Mouse (Mus musculus) kidney, adult 10 weeks (tissue): ENCODE data around the gene Pitpnm1. TPM values are rescaled to one million over a fixed set of nuclear protein-coding genes. Genes with fewer than 3 reads are reported as not detected.

Experiments used
- polyA plus RNA-seq: library from polyadenylated mRNA; stranded (reverse); fragments of 350-450 nt; fragmentation: Illumina TruSeq; extraction: RNeasy Lipid Tissue Mini Kit (QIAGEN cat#74804); gene quantifications from one replicate; pipeline ENCODE4 v1.2.3, GENCODE M21; 2014; ENCODE audit warnings: low read depth, low replicate concordance

The Pitpnm1 gene
- polyA plus RNA-seq, result 0.20 TPM

DNA sequence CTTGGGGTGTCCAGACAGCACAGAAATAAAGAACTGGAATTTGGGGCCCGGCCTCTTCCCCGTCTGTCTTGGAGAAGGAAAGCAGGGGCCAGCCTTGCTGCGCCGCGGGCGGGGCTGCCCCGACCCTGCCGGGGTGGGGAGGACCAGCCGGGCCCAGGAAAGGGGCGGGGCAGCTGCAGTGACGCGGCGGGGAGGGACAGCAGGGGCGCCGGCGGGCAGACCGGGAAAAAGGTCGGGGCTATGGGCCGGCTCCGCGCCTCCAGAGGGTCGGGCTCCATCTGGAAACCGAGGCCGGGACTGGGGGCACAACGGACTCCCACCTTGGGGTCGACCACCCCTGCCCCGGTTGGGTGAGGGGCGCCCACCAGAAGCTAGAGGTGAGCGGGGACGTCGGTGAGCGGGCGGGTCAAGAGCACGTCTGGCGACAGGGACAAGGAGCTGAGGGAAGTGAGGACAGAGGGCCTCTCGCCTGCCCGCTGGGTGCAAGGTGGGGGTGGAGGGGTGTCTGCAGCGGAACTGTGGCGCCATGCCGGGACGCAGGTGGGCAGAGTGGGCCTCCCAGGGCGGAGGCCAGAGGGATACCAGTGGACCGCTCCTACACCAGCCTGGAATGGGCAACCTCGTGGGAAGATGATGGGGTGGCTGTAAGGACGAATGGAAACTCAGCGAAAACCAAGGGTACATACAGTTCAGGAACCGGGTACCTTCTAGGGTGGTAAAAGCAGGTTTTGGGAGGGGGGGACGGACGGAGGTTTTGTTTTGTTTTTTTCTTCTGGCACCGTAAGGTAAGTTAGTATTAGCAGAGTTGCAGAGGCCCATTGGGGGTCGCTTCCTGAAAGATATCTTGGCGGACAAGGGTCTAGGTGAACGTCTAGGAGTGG lies at the start of gene Pitpnm1:
Gene Pitpnm1, plus strand, starts transcription at position 162 of the 881 bp plus-strand sequence.

DNA sequence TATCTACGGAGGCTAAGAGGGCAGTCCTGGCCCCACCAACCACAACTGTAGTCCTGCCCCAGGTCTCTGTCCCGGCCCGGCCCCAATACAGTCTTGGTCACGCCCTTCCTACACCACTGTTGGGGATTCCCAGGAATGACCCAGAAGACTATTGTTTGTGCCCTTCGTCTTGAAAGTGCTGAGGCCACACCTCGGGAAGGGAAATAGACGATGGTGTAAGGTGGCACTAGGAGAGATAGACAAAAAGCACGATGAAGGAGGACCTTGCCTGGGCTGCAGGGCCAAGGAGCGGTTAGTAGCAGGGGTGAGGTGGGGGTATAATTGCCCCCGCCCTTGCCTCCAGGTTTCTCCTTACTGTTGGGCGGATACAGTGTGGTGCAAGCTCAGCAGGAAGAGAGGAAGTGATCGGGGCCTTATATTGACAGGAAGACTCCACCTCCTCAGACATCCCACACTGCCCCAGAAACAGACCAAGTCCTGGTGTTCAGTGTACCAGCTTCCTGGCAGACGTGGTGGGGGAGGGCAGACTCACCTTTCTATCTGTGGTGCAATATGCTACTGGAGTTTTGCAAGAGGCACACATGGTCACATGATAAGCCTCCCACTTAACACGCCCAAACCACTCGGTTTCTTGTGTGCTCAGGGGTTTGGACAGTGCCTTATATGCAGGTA lies 40.6 kb upstream of the Pitpnm1 start, which contains the start of gene Gstp3:
Gene Gstp3, minus strand, starts transcription at position 501 of the 672 bp plus-strand sequence.

DNA sequence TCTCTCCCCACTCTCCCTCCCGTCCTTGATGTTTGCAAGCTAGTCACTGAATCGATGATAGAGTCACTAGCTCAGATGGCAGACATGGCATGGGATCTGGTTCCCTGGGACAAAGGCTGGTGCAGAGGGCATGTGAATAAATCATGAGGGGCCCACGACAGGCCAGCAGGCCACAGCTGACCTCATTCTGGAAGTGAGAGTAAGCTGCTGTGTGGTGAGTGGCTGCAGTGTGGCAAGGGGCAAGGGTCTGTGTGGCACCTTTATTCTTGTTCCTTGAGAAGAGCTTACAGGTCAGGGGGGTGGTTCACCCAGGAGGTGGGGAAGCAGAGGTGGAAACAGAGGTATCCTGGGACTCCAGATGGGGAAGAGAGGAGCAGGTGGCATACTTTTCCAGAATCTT lies 18.4 kb upstream of the Pitpnm1 start, which contains the start of gene Cabp2:
Gene Cabp2, plus strand, starts transcription at position 185 of the 400 bp plus-strand sequence.

DNA sequence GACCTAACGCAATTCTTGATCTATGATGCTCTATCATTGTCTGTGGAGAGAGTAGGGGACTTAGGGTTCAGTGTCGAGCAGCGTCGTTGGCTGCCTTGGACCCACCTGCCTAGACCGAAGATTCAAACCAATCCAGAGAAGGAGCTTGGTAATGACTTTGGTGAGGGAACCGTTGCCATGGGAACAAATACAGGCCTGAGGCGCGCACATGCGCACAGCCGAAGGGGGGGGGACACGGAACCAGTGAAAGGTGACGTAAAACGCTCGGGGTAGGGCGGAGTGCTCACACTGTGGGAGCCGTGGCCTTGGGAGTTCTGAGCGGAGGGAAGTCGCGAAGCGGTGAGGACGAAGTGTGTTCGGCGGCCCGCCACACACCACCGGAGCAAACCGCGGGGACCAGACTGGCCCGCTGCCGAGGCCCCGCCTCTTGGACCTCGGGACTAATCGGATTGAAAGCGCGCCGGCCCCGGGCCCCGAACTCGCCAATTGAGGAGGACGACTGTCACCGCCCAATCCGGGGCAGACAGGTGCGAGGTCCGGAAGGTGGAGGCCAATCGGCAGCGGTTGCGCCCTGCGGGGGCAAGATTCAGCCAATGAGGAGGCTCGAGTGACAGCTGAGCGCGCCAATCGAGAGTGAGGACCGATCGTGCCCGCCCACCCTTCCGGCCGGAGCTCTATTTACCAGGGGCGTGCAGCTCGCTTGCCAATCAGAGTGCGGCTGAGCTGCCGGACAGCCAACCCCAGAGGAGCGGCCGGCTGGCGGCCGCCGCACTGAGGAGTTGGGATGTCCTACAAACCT lies 3.0 kb upstream of the Pitpnm1 start, which contains the start of gene Cdk2ap2:
Gene Cdk2ap2, plus strand, starts transcription at position 541 of the 799 bp plus-strand sequence.

DNA sequence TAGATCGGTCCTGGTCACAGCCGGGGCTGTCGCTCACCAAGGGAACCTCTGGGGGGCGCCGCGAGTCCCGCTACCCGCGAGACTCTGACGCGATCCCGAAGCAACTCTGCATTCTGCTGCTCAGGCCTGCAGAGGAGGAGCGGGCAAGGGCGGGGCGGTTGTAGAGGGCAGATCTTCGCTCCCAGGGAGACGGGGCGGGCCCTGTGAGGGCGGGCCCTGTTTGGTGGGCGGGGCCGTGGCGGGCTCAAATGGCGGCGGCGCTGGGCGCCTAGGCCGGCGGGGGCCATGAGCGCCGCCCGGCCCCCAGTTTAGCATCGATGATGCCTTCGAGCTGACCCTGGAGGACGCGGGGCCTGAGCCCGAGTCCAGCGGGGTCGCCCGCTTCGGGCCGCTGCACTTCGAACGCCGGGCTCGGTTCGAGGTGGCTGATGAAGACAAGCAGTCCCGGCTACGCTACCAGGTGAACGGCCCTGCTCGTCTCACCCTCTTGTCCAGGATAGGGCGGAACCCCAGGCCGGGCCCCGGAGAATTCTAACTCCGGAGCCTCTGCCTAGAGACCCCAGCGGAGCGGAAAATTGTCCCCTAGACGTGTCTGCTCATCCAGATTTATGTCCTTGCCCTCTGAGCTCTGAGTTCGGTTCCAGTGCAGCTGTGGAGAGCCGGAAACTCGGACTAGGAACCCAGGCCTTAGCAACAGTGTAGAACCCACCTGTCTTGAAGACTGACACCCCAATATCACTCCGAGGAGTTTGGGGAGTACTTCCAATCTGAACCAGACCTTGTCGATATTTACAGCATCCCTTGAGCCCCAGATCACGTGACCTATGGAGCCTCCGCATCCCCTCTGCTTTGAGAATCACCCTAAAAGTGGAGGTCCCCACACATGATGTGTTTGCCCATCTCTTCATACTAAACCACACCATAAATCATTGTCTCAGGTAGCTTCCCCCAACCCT lies 26.2 kb downstream of the Pitpnm1 start, which contains the start of gene Aip:
Gene Aip, minus strand, starts transcription at position 118 of the 956 bp plus-strand sequence.

DNA sequence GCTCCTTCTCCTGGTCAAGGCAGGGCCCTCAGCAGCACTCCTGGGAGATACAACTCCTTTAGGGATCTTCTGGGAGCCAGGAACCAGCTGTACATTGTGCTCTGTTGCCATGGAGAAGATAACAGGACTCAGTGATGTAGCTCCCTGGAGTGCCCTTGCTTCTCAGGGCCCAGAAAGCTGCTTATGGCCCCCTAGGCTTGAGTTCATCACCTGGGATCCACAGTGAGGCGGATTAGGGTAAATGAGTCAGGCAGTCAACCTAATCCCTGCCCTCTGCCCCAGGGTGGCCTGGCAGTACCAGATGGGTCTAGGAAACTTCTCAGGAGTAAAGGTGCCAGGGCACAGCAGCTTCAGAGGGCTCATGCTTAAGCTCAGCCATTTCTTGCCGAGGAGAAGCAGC lies 39.6 kb downstream of the Pitpnm1 start, which contains the start of gene Gpr152:
Gene Gpr152, plus strand, starts transcription at position 342 of the 400 bp plus-strand sequence.

DNA sequence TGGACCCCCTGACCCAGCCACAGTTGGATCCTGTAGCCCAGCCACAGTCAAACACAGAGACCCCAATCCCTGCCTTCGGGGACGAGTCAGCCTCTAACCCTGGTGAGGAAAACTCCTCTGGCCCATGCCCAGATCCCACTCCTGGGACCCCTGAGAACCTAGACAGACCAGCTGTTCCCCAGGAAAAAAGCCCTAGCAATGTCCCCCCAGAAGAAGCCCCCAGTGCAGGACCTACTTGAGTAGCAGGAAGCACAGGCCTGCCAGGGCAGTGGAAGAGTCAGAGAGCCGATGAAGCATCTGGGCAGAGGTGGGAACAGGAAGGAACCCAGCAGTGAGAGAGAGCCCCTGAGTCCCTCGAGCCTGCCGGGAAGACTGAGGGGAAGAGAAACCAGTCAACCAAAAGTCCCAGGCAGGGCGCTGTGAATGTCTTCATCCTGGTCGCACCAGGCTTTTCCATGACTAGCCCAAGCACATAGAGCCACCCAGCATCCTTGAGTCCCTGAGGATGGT lies 44.0 kb downstream of the Pitpnm1 start, which contains the start of gene Cabp4:
Gene Cabp4, minus strand, starts transcription at position 275 of the 510 bp plus-strand sequence.

DNA sequence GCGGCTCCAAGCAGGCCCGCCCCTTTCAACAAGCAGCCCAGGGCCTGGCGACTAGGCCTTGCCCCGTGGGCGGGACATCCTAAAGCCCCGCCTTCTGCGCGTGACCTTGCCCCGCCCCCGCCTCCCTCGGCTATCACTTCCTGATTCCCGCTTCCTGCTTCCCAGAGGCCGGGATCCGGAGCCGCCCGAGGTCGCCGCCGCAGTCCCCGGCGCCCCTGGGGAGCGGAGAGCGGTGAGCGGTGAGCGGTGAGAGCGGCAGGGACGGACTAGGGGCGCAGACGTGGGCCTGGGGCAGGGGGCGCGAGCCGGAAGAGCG lies 48.7 kb downstream of the Pitpnm1 start, which contains the start of gene Coro1b:
Gene Coro1b, plus strand, starts transcription at position 129 of the 316 bp plus-strand sequence.

DNA sequence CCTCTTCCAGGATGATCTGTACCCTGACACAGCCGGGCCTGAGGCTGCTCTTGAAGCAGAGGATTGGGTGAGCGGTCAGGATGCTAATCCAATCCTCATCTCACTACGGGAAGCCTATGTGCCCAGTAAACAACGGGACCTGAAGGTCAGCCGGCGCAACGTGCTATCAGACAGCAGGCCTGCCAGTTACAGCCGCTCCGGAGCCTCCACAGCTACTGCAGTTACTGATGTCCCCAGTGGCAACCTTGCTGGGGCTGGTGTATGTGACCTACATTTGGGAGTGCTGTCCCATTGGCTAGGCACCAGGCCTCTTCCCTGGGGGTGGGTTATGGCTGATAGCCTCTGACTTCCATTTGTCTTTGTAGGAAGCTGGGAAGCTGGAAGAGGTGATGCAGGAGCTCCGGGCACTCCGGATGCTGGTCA lies 53.4 kb downstream of the Pitpnm1 start, which contains the start of gene Ptprcap:
Gene Ptprcap, plus strand, starts transcription at position 373 of the 423 bp plus-strand sequence.

DNA sequence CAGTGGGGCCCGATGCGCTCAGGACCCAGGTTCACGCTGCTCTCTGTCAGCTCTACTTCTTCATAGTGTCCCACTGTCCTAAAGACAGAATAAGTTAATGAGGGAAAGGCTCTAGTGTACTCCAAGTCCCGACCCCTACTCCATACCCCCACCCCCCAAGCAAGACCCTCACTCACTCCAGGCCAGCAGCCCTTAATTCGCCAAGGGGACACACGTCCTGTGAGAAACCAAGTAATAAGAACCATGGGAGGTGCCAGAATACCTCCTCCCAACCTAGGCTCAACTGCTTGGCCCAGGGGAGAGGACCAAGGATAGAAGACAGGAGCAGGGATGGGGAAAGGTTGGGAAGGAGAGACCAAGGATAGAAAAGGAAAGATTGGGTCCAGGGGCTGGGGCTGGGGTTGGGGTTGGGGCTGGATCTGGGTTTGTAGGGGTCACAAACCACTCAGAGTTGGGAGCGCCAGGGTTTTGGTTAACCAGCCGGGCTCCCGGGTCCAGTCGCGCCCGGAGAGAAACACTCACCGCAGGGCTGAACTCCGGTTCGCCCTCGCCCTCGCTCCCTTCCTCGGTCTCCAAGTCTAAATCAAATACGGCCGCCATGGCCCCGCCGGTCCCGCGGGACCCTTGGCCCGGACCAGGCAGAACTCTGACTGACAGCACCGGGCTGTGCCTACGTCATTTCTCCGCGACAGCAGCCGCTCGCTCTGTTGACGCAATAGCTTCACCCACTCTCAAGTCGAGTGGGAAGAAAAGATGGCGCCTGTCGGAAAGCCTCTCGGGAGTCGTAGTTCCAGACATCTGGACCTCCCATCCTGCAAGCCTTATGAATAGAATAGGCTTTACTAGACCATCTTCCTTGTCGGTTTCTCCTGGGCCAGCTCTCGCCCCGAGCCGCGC lies 63.1 kb downstream of the Pitpnm1 start, which contains the start of gene Rps6kb2:
Gene Rps6kb2, minus strand, starts transcription at position 709 of the 897 bp plus-strand sequence.

Other genes starting within 250 kb of the Pitpnm1 start
- 78.9 TPM for gene Chka, start 248.2 kb upstream of the Pitpnm1 start, polyA plus RNA-seq
- gene Tcirg1, start 192.9 kb upstream of the Pitpnm1 start, polyA plus RNA-seq, result not detected
- gene Ndufs8, start 187.2 kb upstream of the Pitpnm1 start, polyA plus RNA-seq, result 4.6 TPM
- gene Aldh3b1, start 170.2 kb upstream of the Pitpnm1 start, polyA plus RNA-seq, result 0.53 TPM
- gene Unc93b1, start 164.8 kb upstream of the Pitpnm1 start, polyA plus RNA-seq, result not detected
- 0.36 TPM for gene Aldh3b3, start 141.4 kb upstream of the Pitpnm1 start, polyA plus RNA-seq
- not detected for gene Aldh3b2, start 127.7 kb upstream of the Pitpnm1 start, polyA plus RNA-seq
- 47.4 TPM for gene Acy3, start 113.4 kb upstream of the Pitpnm1 start, polyA plus RNA-seq
- not detected for gene Tbx10, start 107.2 kb upstream of the Pitpnm1 start, polyA plus RNA-seq
- 0.65 TPM for gene Nudt8, start 99.4 kb upstream of the Pitpnm1 start, polyA plus RNA-seq
- gene Gm49405, start 99.4 kb upstream of the Pitpnm1 start, polyA plus RNA-seq, result not detected
- not detected for gene Doc2g, start 96.7 kb upstream of the Pitpnm1 start, polyA plus RNA-seq
- gene Ndufv1, start 87.2 kb upstream of the Pitpnm1 start, polyA plus RNA-seq, result 9.9 TPM
- 14.6 TPM for gene Gstp1, start 62.0 kb upstream of the Pitpnm1 start, polyA plus RNA-seq
- gene Gstp2, start 54.0 kb upstream of the Pitpnm1 start, polyA plus RNA-seq, result 10.1 TPM
- not detected for gene Gstp3, start 40.4 kb upstream of the Pitpnm1 start, polyA plus RNA-seq
- not detected for gene Cabp2, start 18.4 kb upstream of the Pitpnm1 start, polyA plus RNA-seq
- gene Cdk2ap2, start 2.8 kb upstream of the Pitpnm1 start, polyA plus RNA-seq, result 0.73 TPM
- 1.3 TPM for gene Aip, start 25.9 kb downstream of the Pitpnm1 start, polyA plus RNA-seq
- not detected for gene Gpr152, start 39.8 kb downstream of the Pitpnm1 start, polyA plus RNA-seq
- gene Cabp4, start 44.0 kb downstream of the Pitpnm1 start, polyA plus RNA-seq, result not detected
- 9.0 TPM for gene Coro1b, start 48.6 kb downstream of the Pitpnm1 start, polyA plus RNA-seq
- 2.3 TPM for gene Ptprcap, start 53.6 kb downstream of the Pitpnm1 start, polyA plus RNA-seq
- 2.2 TPM for gene Rps6kb2, start 63.4 kb downstream of the Pitpnm1 start, polyA plus RNA-seq
- gene Carns1, start 75.5 kb downstream of the Pitpnm1 start, polyA plus RNA-seq, result 0.49 TPM
- not detected for gene Tbc1d10c, start 91.3 kb downstream of the Pitpnm1 start, polyA plus RNA-seq
- gene Ppp1ca, start 92.1 kb downstream of the Pitpnm1 start, polyA plus RNA-seq, result 97.3 TPM
- gene Rad9a, start 101.7 kb downstream of the Pitpnm1 start, polyA plus RNA-seq, result 1.5 TPM
- 0.16 TPM for gene Clcf1, start 114.2 kb downstream of the Pitpnm1 start, polyA plus RNA-seq
- gene AC109138.7, start 114.4 kb downstream of the Pitpnm1 start, polyA plus RNA-seq, result not detected
- gene Pold4, start 131.9 kb downstream of the Pitpnm1 start, polyA plus RNA-seq, result not detected
- 1.7 TPM for gene Ssh3, start 169.2 kb downstream of the Pitpnm1 start, polyA plus RNA-seq
- not detected for gene Ankrd13d, start 183.1 kb downstream of the Pitpnm1 start, polyA plus RNA-seq
- gene Grk2, start 206.2 kb downstream of the Pitpnm1 start, polyA plus RNA-seq, result 11.2 TPM